Mouse (Mus musculus): Measurements from ENCODE around the gene Arel1.

DNA sequence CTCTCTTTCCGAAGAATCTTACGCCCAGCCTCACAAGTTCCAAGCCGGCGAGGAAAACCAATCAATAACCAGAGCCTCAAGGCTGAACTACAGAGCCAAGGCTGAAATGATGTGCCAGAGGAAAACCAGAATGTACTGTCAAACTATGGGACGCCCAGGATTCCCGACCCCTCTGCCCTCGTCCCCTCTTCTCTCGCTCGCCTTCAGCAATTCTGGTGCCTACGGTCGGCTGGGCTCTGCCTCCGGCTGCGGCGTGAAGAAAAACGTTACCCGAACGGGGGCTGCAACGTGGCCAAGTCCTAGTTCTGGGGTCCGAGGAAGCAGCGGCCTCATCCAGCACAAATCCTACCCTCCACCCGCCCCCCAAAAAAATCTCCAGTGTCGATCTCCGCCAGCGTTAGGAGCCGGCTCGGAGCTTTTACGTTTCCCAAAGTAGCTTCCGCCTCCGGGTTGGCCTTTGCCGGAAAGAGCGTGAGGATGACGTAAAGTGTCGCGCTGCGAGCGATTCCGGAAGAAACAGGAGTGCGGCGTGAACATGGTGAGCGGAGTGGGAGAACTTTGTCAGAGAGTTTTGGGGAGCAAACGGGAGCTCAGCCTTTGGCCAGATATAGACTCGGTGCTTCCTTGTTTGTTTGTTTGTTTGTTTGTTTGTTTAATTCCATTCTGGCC, at the start of gene Arel1, which contains the start of gene Fcf1:
- no peak for TF ChIP-seq CTCF (IDR thresholded peaks at IDR 0.05; ENCODE audit: low read depth)
- no peak for TF ChIP-seq EP300 (IDR thresholded peaks at IDR 0.05; ENCODE audit: low read depth)
